Mouse (Mus musculus): Measurements from ENCODE around the gene Syndig1.

Gene Syndig1

DNA sequence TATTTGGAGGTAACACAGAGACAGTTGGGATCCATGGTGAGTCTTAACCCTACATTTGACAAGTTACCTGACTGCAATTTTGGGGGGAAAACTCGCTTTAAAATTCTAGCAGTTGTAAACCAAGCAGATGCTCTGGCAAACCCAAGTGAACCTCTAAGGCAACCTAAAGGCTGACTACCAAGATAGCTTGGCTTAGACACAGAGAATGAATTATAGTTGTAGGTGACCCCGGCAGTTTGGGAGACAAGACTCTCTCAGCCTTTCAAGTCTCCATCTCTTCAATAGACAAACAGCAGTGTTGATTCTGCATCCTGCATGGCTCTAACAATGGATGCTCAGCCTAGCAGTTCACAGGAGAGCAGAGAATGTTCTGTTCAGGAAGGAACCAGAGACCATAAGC is at the start of gene Syndig1:
Gene Syndig1 (plus strand): TSS at position 301 of the 400 bp plus-strand sequence.
- no peak for DNase-seq

DNA sequence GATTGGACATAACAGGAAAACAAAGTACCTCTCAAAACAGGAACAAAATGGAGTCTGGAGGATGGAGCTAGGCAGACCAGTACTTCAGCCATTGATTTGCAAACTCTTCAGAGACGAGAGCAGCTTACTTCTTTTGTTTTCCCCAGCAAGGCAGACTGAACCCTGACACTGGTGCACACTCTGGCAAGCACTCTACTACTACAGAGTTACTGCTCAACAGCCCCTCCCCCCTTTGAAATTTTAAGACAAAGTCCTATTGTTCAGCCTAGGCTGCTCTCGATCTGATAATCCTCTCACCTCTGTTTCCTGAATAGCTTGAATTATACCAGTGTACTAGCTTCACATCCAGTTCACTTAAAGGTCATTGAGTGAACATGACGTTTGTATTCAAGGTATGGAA is 30.4 kb upstream of the Syndig1 start:
- no peak for DNase-seq

DNA sequence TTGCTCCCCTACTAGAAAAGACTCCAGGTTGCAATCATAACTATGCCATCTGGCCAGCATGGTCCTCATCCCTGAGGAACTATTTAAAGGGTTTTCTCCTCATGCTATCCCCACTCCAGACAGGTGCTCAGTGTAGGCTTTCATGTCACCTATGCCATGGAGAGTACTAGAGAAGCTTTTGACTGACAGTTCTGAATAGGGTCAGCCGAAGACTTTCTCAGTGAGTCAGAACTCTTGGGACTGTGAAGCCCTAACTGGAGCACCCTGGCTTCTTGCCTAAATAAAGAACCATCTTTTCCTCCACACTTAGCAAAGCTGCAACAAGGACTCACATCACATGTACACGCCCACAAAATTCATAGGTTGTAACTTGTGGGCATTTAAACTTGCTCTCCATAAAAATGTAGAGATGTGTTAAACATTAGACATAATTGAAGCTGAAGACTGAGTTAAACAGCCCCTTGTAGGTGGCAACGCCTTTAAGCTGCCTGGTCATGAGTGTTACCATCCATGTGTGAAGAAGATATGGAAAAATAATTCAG is 24.3 kb upstream of the Syndig1 start:
- DNase-seq: no peak

DNA sequence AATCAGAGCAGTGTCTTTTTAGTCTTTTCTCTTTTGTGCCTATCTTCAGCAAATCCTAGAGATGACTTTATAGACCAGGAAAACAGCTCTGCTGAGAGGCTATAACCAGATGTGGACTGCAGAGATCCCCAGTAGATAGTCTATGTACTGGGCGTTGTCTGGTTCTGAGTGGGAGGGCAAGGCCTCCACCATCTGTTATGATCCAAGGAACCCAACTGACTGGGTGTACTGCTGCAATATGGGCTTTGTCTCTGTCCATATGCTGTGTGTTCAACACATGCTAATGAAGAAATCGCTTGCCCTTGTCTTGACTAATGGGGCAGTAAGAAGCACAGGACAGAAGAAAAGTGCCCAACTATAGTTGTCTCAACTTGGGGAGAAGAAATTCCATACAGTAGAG is 23.8 kb upstream of the Syndig1 start:
- no peak for DNase-seq

DNA sequence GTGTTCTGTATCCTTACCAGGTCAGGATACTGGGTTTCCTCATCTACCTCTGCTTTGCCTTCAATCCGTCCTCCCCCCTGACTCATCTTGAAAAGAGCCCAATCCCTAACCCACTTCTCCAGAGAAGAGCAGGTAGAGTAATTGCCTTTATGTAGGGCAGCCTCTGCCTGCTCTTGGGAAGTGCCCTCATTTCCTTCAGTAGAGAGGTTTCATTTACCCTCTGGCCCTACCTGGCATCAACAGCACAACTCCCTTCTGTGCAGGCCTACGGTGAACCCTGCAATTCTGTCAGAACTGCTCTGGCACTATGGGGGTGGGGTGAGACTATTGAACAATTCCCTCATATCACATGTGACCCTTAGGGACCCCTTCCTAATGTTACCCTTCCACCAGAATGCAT is 16.1 kb upstream of the Syndig1 start:
- no peak for DNase-seq

DNA sequence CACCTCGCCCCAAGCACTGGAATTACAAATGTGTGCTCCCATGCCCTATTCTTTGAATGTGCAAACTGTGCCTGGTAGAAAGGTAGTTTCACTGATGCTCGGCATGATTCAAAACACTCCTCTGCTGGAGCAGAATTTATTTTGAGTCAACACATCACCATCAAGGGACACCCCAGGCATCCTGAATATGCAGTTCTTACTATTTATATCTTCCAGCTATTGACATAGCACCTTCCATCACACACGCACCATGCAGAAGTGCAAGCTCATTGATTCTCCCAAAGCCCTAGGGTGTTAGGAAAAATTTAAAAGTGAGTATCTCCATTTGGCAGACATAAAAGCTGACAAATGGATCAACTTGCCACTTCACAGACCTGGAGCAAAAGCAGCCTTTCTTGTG is 10.6 kb upstream of the Syndig1 start:
- no peak for DNase-seq

DNA sequence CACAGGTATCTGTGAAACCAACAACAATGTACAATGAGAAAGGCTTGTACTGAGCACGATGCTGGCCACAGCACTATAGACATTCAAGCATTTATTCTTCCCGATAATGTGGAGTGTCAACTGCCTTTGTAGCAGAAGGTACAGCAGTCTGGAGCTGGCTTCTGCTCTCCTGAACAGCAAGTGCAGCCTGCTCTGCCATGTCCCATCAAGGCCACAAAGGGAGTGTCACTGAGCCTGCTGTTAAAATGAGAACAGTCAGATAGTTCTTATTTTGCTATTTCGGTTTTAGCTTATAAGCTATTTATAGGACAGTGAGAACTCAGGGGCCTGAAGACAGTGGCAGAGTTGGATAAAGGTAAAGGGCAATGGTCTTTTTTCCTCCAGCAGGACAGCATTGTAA is 9.3 kb upstream of the Syndig1 start:
- no peak for DNase-seq

DNA sequence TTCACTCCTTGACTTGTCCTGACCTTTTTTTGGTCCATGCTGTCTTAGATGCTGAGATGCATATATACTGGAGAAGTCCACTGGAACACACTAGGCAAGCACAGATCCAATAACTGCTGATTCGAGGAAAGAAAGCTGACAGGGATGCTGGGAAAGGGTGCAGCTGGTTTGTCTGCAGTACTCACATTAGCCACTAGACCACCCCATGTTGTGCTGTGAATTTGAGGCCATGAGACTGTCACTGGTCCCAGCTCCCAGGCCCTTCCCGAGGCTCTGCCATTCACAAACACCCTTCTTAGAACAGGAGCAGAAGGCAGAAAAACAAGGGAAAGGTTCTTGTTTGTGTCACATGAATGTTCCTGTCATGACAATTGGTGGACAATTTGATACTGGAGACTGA is 8.8 kb upstream of the Syndig1 start:
- no peak for DNase-seq

DNA sequence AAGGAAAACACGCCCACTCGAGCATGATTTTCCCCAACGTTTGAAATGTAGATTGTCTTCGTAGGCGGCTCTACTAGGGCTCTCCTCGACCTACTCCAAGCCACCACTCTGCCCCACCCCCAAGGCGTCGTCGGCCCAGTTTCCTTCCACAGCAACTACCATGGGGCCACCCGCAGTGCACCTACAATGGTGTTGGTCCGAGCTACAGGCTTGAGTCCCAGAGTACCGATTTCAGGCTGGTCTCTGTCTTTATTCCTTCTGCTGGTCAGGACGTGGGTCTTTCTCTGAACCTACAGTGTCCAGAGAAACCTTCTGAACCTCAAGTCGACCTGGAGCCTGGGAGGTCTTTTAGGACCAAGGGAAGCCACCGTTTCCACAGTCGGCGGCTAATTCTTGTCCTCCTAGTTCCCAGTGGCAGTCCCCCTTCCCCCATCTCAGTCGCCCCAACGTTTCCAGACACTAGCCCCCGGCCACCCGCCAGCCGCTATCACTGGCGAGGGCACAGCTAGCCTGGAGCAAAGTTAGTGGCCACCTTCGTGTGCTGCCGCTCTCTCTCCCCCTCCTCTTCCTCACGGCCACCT is 1.0 kb downstream of the Syndig1 start:
- DNase-seq: no peak

DNA sequence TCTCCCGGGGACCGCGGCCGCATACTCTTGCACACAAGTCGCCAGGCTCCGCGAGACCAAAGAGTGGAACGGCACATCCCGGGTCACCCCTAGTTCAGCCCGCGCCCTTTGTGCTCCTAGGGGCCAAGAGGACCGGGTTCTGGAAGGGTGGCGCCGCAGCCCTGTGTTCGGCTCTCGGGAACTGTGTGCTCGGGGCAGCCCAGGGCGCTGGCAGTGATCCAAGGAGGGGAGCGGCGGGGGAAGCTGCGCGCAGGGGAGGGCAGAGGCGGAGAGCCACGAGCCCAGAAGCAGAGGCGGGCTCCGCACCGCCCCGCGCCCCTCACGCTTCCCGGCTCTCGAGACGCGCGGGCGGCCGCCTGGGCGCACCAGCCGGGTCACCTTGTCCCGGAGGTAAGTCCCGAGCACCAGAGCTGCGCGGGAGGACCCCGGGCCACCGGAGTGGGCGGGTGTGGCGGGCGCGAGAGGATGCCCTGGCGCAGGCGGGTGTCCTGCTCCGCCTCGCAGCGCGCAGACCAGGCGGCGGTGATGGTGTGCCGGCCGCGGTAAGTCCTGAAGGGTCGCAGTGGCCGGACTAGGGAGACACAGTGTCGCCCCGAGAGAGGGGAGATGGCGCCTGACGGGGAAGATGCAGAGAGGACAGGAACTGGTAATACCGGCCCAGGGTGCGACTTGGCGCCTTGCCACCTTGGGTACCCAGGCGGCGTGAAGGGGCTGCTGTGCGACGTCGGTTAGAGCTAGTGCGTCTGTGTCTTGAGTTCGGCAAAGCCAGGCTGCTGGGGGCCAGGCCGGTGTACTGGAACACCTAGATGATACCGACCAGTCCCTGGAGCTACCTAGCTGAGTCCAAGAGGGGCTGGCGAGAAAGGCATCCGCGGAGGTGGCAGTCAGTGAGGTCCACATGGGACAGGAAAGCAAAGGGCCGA is 1.8 kb downstream of the Syndig1 start, which contains the start of gene C530025M09Rik:
Gene C530025M09Rik (minus strand): TSS at position 678 of the 923 bp plus-strand sequence.
- peak; percentile 40 for DNase-seq

DNA sequence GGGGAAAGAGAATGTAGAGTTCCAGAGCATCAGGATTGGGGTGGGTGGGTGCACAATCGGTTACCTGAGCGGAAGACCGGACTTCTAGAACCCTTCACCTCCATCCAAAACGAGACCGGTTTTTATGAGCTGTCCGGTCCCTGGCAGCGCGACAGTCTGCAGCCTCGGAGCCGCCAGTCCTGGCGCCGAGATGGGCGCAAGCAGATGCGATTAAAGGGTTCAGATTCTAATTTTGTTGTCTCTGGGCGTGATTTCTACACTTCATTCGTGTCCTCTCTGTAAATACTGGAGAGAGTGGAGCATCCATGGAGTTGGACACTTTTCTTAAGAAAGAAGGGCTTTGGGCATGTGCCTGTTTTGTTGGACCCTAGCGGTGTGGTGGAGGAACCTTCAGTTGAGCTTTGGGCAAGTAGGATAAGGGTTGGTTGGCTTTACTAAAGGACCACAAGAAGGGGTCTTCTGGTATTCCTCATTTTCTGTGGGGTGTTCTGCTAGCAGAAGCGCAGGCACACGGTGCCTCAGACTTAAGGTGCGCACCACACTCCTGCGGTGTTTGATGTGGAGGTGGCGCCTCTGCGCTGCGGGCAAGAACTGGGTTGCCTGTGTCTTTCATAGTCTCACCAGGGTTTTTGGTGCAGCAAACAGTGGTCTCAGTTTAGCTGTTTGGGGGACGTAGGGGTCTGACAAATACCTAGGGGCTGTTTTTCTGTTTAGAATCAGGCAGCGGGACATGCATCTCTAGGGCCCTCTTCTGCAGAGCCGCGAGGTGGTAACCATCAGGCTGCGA is 2.6 kb downstream of the Syndig1 start:
- no peak for DNase-seq

DNA sequence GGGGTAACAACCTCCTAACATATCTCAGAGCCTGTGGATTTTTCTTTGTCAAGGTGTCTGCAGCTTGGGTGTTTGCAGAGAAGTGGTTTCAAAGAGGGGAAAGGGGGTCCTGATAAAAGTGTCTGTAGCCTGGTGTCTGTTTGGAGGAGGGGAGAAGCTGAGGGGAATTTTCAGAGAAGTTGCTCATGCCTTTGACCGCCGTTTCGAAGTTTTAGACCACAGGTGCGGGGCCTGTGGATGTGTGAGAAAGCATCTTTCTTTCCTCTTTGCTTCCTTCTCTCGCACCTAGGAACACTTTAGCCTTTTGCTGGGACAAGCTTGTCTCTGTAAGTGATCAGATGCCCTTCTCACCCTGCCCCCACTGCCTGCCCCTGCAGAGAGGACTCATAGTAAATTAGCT is 3.3 kb downstream of the Syndig1 start:
- DNase-seq: no peak

DNA sequence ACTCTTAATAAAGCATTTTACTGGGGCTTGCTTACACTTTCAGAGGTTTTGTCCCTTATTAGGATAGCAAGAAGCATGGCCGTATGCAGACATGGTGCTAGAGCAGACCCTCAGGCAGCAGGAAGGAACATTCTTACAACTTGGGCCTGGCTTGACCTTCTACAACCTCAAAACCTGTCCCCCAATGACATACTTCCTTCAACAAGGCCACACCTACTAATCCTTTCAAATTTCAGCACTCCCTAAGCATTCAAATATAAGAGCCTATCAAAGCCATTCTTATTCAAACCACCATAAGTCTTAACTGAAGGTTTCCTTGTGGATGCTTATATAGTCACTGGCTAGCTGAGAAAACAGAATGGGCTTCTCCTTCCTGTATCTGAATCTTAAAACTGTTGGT is 6.1 kb downstream of the Syndig1 start:
- DNase-seq: no peak

DNA sequence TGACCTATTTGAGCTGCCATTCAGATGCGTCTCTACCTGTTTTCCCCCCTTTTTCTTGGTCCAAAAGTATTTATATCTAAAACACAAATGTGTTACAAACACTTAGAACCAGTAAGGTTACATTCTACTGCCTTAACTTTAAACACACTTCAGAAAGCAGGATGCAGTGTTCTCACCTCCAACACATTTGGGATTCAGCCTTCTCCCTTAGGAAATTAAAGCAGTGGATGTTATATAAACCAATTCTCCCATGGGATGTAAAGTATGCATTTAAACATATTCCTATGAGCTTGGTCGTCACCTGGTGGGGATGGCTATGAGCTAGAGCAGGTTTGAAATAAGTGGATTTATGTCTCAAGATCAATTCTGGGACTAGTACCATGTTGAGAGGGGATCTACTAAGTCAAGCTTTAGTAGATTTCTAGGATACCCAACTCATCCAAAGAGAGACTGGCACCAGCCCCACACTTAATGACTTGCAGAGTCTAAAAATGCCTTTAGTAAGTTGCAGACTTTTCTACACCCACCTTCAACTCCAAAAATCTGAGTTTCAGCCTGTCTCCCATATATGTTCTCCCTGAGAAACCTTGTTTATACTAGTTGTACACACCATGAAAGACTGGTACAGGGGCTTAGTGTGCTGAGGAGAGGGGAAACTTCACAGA is 7.6 kb downstream of the Syndig1 start:
- DNase-seq: no peak

DNA sequence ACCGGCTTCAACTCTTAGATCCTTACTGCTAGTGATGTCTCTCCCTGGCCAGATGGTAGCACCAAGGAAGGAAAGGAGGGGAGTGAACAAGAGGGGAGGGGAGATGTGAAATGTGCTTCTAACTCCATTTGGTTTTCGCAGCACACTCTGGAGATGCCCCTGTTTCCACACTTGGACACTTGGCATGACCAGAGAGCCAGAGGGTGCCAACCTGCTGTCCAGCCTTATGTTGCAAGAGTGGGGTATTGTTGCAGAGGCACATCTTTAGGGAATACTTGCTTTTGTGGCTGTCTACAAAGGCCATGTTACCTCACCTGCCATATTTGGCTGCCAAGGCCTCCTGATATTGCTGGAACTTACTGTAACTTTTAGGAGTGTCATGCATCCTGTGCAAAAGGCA is 10.7 kb downstream of the Syndig1 start:
- no peak for DNase-seq

DNA sequence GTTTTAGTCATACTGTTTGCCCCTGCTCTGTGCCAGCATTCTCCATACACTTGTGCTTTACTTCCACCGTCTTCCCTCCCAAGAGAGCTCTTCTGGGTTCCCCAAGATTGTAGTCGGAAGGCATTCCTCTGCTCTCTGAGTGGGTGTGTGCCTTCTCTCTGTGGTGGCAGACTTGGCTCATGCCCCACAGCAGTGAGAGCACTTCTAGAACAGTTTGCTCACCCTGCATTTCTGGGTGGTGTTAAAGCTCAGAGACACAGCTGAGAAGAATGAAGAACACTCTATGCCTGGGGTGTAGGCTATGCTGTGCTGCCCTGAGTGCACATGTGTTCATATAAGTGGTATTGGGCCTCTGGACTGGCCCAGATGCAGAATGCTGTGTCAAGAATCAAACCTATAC is 15.6 kb downstream of the Syndig1 start:
- no peak for DNase-seq

DNA sequence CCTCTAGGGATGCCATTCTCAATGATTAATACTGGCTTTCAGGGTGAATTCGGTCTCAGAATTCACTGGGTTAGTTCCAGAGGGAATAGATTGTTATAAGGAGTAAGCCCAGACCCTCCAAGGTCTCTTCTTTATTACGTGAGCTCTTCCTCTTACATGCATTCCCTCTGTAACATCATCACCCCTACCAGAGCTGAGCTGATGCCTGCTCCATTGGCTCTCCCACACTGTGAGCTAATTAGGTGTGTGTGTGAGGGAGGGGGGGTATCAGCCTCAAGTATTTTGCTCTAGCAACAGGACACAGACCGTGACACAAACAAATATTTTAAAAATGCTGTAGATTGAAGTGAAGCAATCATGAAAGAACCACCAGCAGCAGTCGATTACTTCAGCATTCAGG is 19.8 kb downstream of the Syndig1 start:
- DNase-seq: no peak

DNA sequence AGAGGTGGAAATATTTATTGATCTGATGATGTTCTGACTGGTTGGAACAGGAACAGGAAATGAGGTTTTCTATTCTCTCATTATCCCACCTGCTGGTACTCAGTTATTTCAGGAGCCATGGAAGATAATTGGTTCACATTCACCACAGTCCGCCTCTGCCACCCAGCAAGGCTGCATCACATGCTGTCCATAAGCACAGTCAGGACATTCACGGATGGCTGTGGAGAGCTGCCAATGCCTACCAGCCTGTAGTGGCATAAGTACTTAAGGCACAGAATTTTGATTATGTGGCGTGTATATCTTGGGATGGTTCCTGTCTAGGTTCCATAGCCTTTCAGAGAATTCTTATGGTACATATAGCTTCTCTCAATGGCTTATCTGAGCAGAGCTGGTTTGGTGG is 32.0 kb downstream of the Syndig1 start:
- DNase-seq: no peak

DNA sequence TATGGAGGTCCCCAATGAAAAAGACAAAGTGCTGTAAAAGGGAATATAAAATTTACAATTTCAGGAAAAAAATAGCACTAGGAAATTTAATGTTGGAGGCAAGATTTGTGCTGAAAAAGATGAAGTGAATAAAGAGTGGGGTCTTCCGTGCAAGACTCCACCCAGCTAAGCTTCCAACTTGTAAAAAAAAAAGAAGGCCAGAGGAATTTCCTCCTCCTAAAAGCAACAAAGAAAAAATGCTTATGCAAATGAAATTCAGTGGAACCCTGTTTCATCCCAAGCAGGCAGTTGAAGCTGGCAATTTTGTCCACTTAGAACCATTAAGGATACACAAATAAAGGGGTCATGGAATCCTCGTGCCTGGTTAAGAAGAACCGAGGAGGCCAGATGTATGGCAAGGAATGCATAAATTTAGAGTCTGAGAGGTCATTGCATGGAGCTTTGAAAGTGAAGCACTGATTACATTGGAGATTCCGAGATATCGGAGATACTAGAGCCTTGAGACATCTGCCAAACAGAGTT is 37.0 kb downstream of the Syndig1 start:
- no peak for DNase-seq

DNA sequence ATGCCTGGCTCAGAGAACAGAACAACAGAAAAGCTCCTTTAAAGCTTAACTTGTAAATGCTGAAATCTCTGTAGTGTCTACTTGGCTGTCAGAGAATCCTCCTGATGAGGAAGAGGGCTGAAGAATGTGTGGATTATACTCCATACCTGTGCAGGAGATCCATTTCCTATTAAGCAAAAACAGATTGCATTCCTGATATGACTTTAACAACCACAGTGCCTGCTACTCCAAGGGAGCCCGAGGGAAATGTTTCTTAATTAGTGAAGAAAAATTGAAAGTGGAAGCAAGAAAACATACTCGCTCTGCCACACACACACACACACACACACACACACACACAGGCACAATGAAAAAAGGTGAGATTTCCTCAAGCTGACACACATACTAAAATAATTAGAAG is 41.5 kb downstream of the Syndig1 start:
- DNase-seq: no peak

DNA sequence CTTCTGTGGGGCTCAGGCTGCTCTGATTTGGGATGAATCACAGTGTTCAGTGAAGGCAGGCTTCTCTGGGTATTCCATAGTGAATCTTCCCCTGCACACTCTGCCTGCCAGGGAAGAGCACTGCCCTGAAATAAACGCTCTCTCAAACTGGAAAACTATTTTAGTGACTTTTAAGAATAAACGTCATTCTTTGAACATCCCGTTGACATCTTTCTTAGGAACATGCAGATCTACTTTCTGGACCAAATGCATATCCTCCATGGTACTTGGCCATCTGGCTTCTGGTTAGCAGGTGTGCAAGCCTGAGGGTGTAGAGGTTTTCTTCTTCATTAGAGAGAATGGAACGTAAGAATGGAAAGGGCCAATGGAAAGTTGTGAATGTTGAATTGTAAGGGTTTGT is 43.5 kb downstream of the Syndig1 start:
- DNase-seq: no peak

DNA sequence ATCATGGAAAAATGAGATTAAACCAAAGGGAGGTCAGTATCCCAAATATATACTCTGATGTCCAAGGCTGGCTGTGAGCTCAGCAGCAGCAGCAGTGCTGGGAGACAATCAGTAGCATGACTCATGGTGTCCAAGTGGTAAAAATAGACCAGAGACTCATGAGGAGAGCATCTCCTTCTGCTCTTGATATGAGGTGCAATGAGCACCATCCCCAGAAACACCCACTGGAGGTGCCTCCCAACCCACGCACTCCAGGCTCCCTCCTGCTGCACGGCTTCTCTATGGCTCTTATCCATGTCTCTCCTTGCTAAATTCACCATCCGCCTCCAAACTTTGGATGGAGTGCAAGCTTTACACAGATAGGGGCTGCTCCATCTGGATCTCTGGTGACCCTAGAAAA is 44.3 kb downstream of the Syndig1 start:
- no peak for DNase-seq

DNA sequence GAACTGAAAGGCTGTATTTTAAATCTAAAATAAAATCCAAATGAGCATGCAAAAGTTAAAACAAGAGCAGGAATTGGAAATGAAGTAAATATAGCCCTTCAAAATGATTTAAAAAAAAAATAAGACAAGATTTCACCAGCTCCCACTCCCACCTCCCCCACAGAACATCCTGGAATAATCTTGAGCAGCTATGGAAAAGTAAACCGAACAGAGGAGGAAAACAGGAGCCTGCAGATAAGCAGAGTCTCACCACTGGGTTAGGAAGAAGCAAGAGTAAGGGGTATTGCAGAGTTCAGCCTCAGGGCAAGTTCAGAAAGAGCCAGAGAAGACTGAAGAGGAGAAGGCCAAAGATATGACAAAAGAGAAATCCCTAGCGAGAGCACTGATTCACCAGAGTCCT is 48.9 kb downstream of the Syndig1 start:
- no peak for DNase-seq
